Mouse (Mus musculus) heart, postnatal 0 days (tissue): Measurements from ENCODE around the gene Nras. TPM values are rescaled to one million over a fixed set of nuclear protein-coding genes. Genes with fewer than 3 reads are reported as not detected.

Experiments
- ATAC-seq: fragments of 200-750 bp; cut with Nextera tagmentation; 2 replicates; pipeline ENCODE4 v1.8.0; 2017; ENCODE audit warnings: low read depth, moderate number of reproducible peaks, moderate library complexity; ENCODE audit not compliant: insufficient read depth
- DNase-seq: peaks from one replicate; pipeline ENCODE4 v3.0.0-alpha.2; 2016; ENCODE audit warnings: low spot score
- H3K27ac ChIP-seq: fragments of 300-500 bp; sonication (generic); 2 replicates; pipeline ENCODE4 v1.5.1; 2014; ENCODE audit warnings: low read depth, mild to moderate bottlenecking
- H3K27me3 ChIP-seq: fragments of 300-500 bp; sonication (generic); 2 replicates; pipeline ENCODE4 v1.6.1; 2014; ENCODE audit warnings: low read length, mixed read lengths; ENCODE audit not compliant: control insufficient read depth, insufficient read depth
- H3K36me3 ChIP-seq: fragments of 300-500 bp; sonication (generic); replicated peaks from 2 replicates; pipeline ENCODE4 v1.6.1; 2014; ENCODE audit warnings: low read length, mixed read lengths; ENCODE audit not compliant: control insufficient read depth, insufficient read depth
- H3K4me1 ChIP-seq: fragments of 300-500 bp; sonication (generic); 2 replicates; pipeline ENCODE4 v1.6.1; 2014; ENCODE audit warnings: antibody characterized with exemption; ENCODE audit not compliant: control insufficient read depth, insufficient read depth
- H3K4me2 ChIP-seq: fragments of 300-500 bp; sonication (generic); 2 replicates; pipeline ENCODE4 v1.6.1; 2014; ENCODE audit warnings: low read depth, mild to moderate bottlenecking, low read length, moderate library complexity
- H3K4me3 ChIP-seq: fragments of 300-500 bp; sonication (generic); 2 replicates; pipeline ENCODE4 v1.5.1; 2014; ENCODE audit warnings: low read depth, low read length
- H3K9ac ChIP-seq: fragments of 300-500 bp; sonication (generic); replicated peaks from 2 replicates; pipeline ENCODE4 v1.6.1; 2014; ENCODE audit warnings: low read depth, low read length, mixed read lengths
- H3K9me3 ChIP-seq: fragments of 300-500 bp; sonication (generic); replicated peaks from 2 replicates; pipeline ENCODE4 v1.6.1; 2016; ENCODE audit warnings: low read length; ENCODE audit not compliant: control insufficient read depth
- CTCF ChIP-seq: IDR thresholded peaks from 2 replicates; pipeline ENCODE4 v1.5.1; 2016; ENCODE audit warnings: antibody characterized with exemption, control low read depth, low read depth
- EP300 ChIP-seq: IDR thresholded peaks from 2 replicates; pipeline ENCODE4 v1.6.1; 2016; ENCODE audit warnings: antibody characterized with exemption, low read depth
- WGBS: fragments of 180-500 bp; shearing (Covaris S2); extraction: QIAGEN DNeasy Blood & Tissue Kit; methylation state at CpG from one replicate; pipeline ENCODE4 v1.1.7; 2014; 5-methylcytosine and 5-hydroxymethylcytosine counted together
- polyA plus RNA-seq: library from polyadenylated mRNA; unstranded; fragments of >200 nt; fragmentation: Nextera tagmentation; extraction: Ambion mirVana; gene quantifications from 2 replicates; pipeline ENCODE4 v1.2.1, GENCODE M21; 2015
- total RNA-seq: library from RNA; depleted of rRNA; stranded (reverse); fragments of >200 nt; gene quantifications from 2 replicates; pipeline ENCODE4 v1.2.3, GENCODE M21; 2014; ENCODE audit warnings: low replicate concordance; rRNA removed

Gene Nras
- total RNA-seq (38.3 and 43.2 TPM in 2 replicates), polyA plus RNA-seq (37.7 and 39.0 TPM in 2 replicates)

DNA sequence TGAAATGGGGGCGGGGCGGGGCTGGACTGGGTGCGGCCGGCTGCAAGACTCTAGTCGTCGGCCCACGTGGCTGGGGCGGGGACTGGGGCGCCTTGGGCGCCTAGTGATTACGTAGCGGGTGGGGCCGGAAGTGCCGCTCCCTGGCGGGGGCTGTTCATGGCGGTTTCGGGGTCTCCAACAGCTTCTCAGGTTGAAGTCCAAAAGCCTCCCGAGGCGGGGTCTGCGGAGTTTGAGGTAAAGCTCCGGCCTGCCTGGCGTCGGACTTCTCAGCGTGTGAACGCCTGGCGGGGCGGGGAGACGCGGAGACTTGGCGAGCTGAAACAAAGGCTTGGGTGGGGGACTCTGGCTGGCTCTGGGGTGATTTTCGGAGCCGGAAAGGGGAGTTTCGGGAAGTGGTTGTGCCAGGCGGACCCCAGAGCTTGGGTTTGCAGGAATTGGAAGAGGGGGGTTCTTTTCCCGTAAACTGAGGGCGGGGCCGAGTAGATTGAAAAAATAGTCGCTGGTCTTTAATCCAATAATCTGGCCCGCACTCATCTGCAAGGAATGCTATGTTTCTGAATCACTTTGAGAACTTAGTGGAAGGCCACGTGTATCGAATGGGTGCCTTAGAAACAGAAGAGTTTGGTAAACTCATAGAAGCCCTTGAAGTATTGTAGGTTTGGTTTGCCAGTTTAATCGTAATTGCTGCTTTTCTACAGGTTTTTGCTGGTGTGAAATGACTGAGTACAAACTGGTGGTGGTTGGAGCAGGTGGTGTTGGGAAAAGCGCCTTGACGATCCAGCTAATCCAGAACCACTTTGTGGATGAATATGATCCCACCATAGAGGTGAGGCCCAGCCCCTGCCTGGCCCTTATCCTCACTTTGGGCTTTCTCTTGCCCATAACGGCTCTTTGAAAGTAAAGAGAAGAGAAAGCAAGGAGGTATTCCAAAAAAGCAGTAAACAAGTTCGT lies at the start of gene Nras:
Gene Nras (plus strand): TSS at position 79 of the 951 bp plus-strand sequence.
- WGBS = 1% methylated on average over 46 of the region's 46 CpGs
- Histone ChIP-seq H3K36me3 (peaks cover 67% of the 10 kb centered on the region), H3K9me3 (no peaks in the 10 kb centered on the region), H3K4me1 (no peaks in the 10 kb centered on the region), H3K4me2 (peak within 1 kb of the TSS; percentile 61), H3K9ac (peak within 1 kb of the TSS; percentile 89), H3K27ac (peak within 1 kb of the TSS; percentile 89), H3K4me3 (peak within 1 kb of the TSS; percentile 79), H3K27me3 (no peaks in the 10 kb centered on the region)
- TF ChIP-seq EP300 (peak; percentile 83), CTCF (no peak)
- ATAC-seq (peak; percentile 98), DNase-seq (peak; percentile 89)

DNA sequence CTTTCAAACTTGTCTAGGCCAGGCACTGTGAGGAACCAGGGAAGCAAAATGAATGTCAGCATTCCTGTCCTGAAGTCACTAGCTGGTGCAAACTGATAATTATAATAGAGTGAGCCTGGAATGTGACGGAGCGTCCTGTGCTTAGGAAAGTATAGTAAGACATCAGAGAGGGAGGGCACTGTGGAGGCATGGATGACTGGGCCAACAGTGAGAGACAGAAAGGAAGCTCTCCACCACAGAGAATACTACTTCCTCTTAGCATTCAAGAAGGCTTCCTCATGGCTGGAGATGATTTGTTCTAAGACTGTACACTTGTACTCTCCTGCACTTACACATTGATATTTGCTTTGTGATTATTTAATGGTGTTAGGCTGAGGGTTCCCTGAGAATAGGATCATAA lies 40.7 kb upstream of the Nras start:
- no peaks in the 10 kb centered on the region for H3K9me3 ChIP-seq
- no peak overlapping the region for H3K9ac ChIP-seq
- H3K27ac ChIP-seq = no peak overlapping the region
- H3K4me3 ChIP-seq = no peak overlapping the region
- TF ChIP-seq EP300 = no peak
- TF ChIP-seq CTCF = no peak
- DNase-seq (no peak), ATAC-seq (no peak)
- 21% methylated on average over 2 of the region's 2 CpGs for WGBS
- H3K4me1 ChIP-seq = peaks cover 13% of the 10 kb centered on the region
- no peaks in the 10 kb centered on the region for H3K27me3 ChIP-seq
- no peaks in the 10 kb centered on the region for H3K36me3 ChIP-seq
- no peak overlapping the region for H3K4me2 ChIP-seq

DNA sequence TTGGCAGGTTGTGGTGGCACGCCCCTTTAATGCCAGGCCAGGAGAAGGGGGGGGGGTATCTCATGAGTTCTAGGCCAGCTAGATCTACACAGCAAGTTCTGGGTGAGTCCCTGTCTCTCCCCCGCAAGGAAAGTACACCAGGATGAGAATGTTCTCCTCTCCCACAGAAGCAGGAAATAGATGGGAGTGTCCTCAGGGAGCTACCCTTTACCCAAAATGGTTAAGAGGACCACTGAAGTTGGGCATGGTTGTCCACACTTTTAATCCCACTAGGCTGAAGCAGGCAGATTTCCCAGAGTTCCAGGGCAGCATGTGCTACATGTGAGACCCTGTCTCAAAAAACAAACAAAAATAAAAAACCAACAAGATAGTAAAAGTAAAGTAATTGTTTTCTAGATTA lies 38.6 kb upstream of the Nras start:
- peak overlapping the region; percentile 96 for H3K27ac ChIP-seq
- H3K4me1 ChIP-seq = peaks cover 16% of the 10 kb centered on the region
- H3K36me3 ChIP-seq = no peaks in the 10 kb centered on the region
- H3K4me2 ChIP-seq = peak overlapping the region; percentile 89
- H3K4me3 ChIP-seq = peak overlapping the region; percentile 88; the same call in 1 of the 2 replicates
- ATAC-seq (no peak), DNase-seq (no peak)
- H3K9ac ChIP-seq = peak overlapping the region; percentile 93
- H3K27me3 ChIP-seq = no peaks in the 10 kb centered on the region
- TF ChIP-seq CTCF (no peak), EP300 (no peak)
- no peaks in the 10 kb centered on the region for H3K9me3 ChIP-seq
- 83% methylated on average over 2 of the region's 2 CpGs for WGBS

DNA sequence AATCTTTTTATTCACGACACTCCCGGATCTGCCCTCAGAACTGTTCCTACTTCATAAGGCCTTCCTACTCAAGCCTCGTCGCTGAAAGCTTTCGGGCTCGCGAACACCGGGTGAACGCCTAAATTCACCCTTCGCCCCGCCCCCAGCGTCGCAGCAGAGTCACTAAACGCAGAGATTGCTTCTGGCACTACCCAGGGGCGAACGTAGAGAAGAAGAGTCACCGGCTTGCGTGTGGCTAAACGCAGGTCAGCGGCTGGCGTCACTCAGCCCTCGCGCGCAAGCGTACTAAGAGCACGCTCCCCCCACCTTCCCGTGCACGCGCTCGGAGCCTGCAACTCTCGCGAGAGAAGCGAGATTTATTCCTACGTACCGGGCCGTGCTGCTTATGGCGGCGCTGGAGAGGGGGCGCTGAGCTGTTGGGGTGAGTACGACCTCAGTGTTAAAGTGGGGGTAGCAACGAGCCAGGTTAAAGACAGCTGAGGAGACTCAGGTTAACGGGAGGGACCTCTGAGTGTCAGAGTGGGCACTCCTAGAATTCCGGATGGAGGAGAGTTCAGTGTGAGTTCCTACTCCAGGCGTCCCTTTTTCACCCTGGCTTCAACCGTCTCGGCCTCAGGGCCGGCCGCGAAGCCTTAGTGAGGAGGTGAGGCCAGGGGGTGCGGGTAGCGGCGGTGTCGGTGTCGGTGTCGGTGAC lies 37.7 kb upstream of the Nras start, which contains the start of gene Csde1:
Gene Csde1 (plus strand): TSS at position 178 of the 694 bp plus-strand sequence.
- H3K9ac ChIP-seq = peak within 1 kb of the TSS; percentile 93
- DNase-seq = peak; percentile 99
- no peaks in the 10 kb centered on the region for H3K9me3 ChIP-seq
- H3K27me3 ChIP-seq = no peaks in the 10 kb centered on the region
- H3K36me3 ChIP-seq = no peaks in the 10 kb centered on the region
- ATAC-seq = peak; percentile 96
- peaks cover 16% of the 10 kb centered on the region for H3K4me1 ChIP-seq
- peak; percentile 16; the same call in 1 of the 2 replicates for TF ChIP-seq EP300
- TF ChIP-seq CTCF = no peak
- H3K4me3 ChIP-seq = peak within 1 kb of the TSS; percentile 88
- H3K4me2 ChIP-seq = peak within 1 kb of the TSS; percentile 89
- WGBS = under 1% methylated on average over 55 of the region's 55 CpGs
- peak within 1 kb of the TSS; percentile 96 for H3K27ac ChIP-seq

DNA sequence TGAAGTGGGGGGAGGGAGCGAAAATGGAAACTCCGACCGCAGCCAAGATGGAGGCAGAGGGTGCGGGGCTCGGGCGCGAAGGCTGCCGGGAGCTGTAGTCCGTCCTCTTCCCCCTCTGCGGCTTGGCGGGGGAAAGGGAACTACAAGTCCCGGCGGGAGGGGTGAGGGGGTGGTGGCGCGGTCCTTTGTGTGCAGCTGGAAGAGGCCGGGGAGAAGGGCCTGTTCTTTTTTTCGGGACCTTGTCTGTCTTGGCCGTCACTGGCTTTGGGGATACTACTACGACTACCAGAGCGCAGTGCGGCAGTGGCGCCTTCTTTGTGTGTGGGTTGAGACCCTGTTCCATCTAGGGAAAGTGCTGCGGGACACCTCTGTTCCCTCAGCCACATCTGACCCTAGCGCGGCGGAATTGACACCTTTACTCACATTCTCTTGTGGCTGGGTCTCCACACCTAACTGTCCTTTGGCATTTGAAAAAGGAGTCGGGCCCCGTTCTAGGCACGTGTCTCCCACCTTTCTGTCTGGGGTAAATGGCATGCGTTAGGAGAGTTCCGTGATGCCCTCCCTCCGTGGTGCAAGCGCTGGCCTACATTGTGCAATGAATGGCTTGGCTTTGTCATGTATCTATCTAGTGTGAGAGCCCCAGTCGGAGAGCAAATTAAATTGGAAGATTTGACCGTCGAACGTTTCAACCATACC lies 37.0 kb upstream of the Nras start:
- TF ChIP-seq CTCF (no peak), EP300 (peak; percentile 17; the same call in 1 of the 2 replicates)
- Histone ChIP-seq H3K36me3 (no peaks in the 10 kb centered on the region), H3K27me3 (no peaks in the 10 kb centered on the region), H3K9me3 (no peaks in the 10 kb centered on the region), H3K9ac (peak overlapping the region; percentile 93), H3K4me3 (peak overlapping the region; percentile 88), H3K27ac (peak overlapping the region; percentile 96), H3K4me2 (peak overlapping the region; percentile 89), H3K4me1 (peaks cover 16% of the 10 kb centered on the region)
- DNase-seq = peak; percentile 91
- under 1% methylated on average over 30 of the region's 37 CpGs for WGBS
- ATAC-seq = peak; percentile 90
